10 mouse cellular contexts compared by ENCODE assay signal in the genomic region with DNA sequence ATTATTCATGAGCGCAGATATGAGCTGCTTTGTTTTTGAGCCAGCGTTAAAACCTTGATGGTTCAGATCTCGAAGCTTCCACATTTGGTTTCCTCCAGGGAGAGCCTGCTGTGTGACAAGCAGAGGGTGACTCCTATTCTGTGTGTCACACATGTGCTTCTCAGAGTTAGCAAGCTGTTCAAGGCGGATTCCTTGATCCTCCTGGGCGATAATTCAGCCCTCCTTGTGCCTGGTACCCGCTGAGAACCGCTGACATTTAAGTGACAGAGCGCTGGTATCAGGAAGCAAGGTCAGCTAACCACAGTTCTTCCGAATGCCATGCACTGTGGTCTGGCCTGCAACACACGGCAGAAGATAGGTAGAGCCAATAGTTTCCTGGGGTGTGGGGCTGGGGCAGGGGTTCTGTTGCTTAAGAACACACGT.
DNase-seq lines count a peak whose midpoint lies in the region; ATAC-seq and TF ChIP-seq lines count a peak whose summit lies in the region.
"Had no signal": no experiment of that assay in that cellular context is flagged by ENCODE, and none has a peak within 500 bp of the region (broad histone marks: within the 10 kb centered on the region; RNA-seq: fewer than 3 reads in every experiment).

No protein-coding gene starts in this region.

- H3K36me3 ChIP-seq in heart, embryonic 10.5 days, result no peaks in the 10 kb centered on the region
- H3K36me3 ChIP-seq in forebrain, embryonic 13.5 days (ENCODE audit: poor library complexity, severe bottlenecking), result no peaks in the 10 kb centered on the region
- H3K36me3 ChIP-seq in midbrain, embryonic 12.5 days, result no peaks in the 10 kb centered on the region
- no peaks in the 10 kb centered on the region for H3K36me3 ChIP-seq in kidney, adult 2 months (ENCODE audit: control insufficient read depth, insufficient read depth, low read length)

- no peak for DNase-seq in heart, embryonic 10.5 days (ENCODE audit: low spot score)
- DNase-seq in heart, postnatal 25 days (ENCODE audit: low spot score), result no peak
- DNase-seq in ES-CJ7 (ENCODE audit: low read depth, low spot score), result peak; percentile 47
- DNase-seq in kidney, adult 2 months, result no peak
- no peak for DNase-seq in right cerebral cortex, postnatal 14 days
- DNase-seq: lung, postnatal 14 days had no signal

- H3K27ac ChIP-seq in heart, embryonic 10.5 days, result peak overlapping the region; percentile 64; the same call in 1 of the 2 replicates
- no peak overlapping the region for H3K27ac ChIP-seq in forebrain, embryonic 13.5 days
- no peak overlapping the region for H3K27ac ChIP-seq in midbrain, embryonic 12.5 days (replicated peaks)
- H3K27ac ChIP-seq in kidney, adult 2 months (ENCODE audit: insufficient read depth, low read depth, low read length), result no peak overlapping the region
- H3K27ac ChIP-seq: layer of hippocampus, adult 2 months had no signal

- no peaks in the 10 kb centered on the region for H3K9me3 ChIP-seq in heart, embryonic 10.5 days
- H3K9me3 ChIP-seq in forebrain, embryonic 13.5 days (replicated peaks), result no peaks in the 10 kb centered on the region
- no peaks in the 10 kb centered on the region for H3K9me3 ChIP-seq in midbrain, embryonic 12.5 days

- peak overlapping the region; percentile 37 for H3K4me2 ChIP-seq in forebrain, embryonic 13.5 days
- peak overlapping the region; percentile 27 for H3K4me2 ChIP-seq in midbrain, embryonic 12.5 days (replicated peaks)

- no peaks in the 10 kb centered on the region for H3K27me3 ChIP-seq in heart, embryonic 10.5 days (ENCODE audit: insufficient read depth, poor library complexity, severe bottlenecking)
- H3K27me3 ChIP-seq in forebrain, embryonic 13.5 days, result no peaks in the 10 kb centered on the region
- peaks cover 53% of the 10 kb centered on the region for H3K27me3 ChIP-seq in midbrain, embryonic 12.5 days
- no peaks in the 10 kb centered on the region for H3K27me3 ChIP-seq in kidney, adult 2 months (replicated peaks; ENCODE audit: control insufficient read depth, insufficient read depth, low read length)

- no peak overlapping the region for H3K4me3 ChIP-seq in heart, embryonic 10.5 days
- H3K4me3 ChIP-seq in forebrain, embryonic 13.5 days, result peak overlapping the region; percentile 0; the same call in 1 of the 2 replicates
- no peak overlapping the region for H3K4me3 ChIP-seq in midbrain, embryonic 12.5 days
- no peak overlapping the region for H3K4me3 ChIP-seq in kidney, adult 2 months (ENCODE audit: insufficient read depth, low read depth, low read length)
- H3K4me3 ChIP-seq: layer of hippocampus, adult 2 months had no signal

- ATAC-seq in forebrain, embryonic 13.5 days, result peak; percentile 64
- peak; percentile 23; the same call in 1 of the 2 replicates for ATAC-seq in midbrain, embryonic 12.5 days (ENCODE audit: low FRiP score, low read depth)
- no peak for ATAC-seq in inflammation-experienced regulatory T-cells, adult 6 months

- no peak for TF ChIP-seq CTCF in kidney, adult 2 months (conservative IDR thresholded peaks at IDR 0.05; ENCODE audit: insufficient read depth, insufficient read length, low read depth, low read length)

- intact Hi-C loops in heart, postnatal 25 days (cut with DNase I), result no loop called here

- no peak for TF ChIP-seq POLR2A in kidney, adult 2 months (IDR thresholded peaks at IDR 0.05; ENCODE audit: low read depth, low read length)

- 19% methylated on average over 11 of the region's 11 CpGs for WGBS in heart, embryonic 10.5 days
- WGBS in forebrain, embryonic 13.5 days, result 29% methylated on average over 11 of the region's 11 CpGs
- WGBS in midbrain, embryonic 12.5 days, result 30% methylated on average over 11 of the region's 11 CpGs
- 62% methylated on average over 11 of the region's 11 CpGs for WGBS in kidney, adult 2 months

- no peak overlapping the region for H3K9ac ChIP-seq in forebrain, embryonic 13.5 days
- H3K9ac ChIP-seq in midbrain, embryonic 12.5 days (replicated peaks), result no peak overlapping the region

- peaks cover 24% of the 10 kb centered on the region for H3K4me1 ChIP-seq in heart, embryonic 10.5 days
- peaks cover 15% of the 10 kb centered on the region for H3K4me1 ChIP-seq in forebrain, embryonic 13.5 days
- H3K4me1 ChIP-seq in midbrain, embryonic 12.5 days, result peaks cover 11% of the 10 kb centered on the region
- no peaks in the 10 kb centered on the region for H3K4me1 ChIP-seq in kidney, adult 2 months (ENCODE audit: control insufficient read depth, insufficient read depth, low read length)
